Mouse (Mus musculus) heart, adult 18-20 months (tissue): Measurements from ENCODE around the gene Zfp952. TPM values are rescaled to one million over a fixed set of nuclear protein-coding genes. Genes with fewer than 3 reads are reported as not detected.

ENCODE experiments used
- total RNA-seq, 2 experiments: library from RNA; stranded (reverse); gene quantifications; 2 replicates each; pipeline ENCODE4 v1.2.3; 2021

Gene Zfp952
- total RNA-seq, 2 experiments from 2014 or later, result 6.0 to 6.5 TPM

Other genes with a start within 250 kb of the Zfp952 start
- gene Zfp871, start 204.8 kb upstream of the Zfp952 start, total RNA-seq, result 10 to 100 TPM; 25.0 to 28.9 TPM
- gene Zfp811, start 183.2 kb upstream of the Zfp952 start, total RNA-seq, result under 1 TPM in 1 of 2 experiments, not detected in 1; 0.44 TPM
- gene Zfp799, start 162.9 kb upstream of the Zfp952 start, total RNA-seq, result 1 to 10 TPM; 7.9 to 9.3 TPM
- 1 to 10 TPM; 6.1 to 7.8 TPM for gene Zfp870, start 101.5 kb upstream of the Zfp952 start, total RNA-seq
- gene Cyp4f14, start 75.8 kb upstream of the Zfp952 start, total RNA-seq, result under 1 TPM in 1 of 2 experiments, not detected in 1; 0.22 TPM
- 10 to 100 TPM in 1 of 2 experiments, 1 to 10 TPM in 1; 8.7 to 12.9 TPM for gene Cyp4f13, start 45.7 kb upstream of the Zfp952 start, total RNA-seq
- 1 to 10 TPM; 1.8 to 2.1 TPM for gene Zfp472, start 27.3 kb upstream of the Zfp952 start, total RNA-seq
- gene Zfp763, start 40.3 kb downstream of the Zfp952 start, total RNA-seq, result 1 to 10 TPM; 2.0 to 2.8 TPM
- not detected for gene 4921501E09Rik, start 74.9 kb downstream of the Zfp952 start, total RNA-seq
- gene Zfp563, start 96.2 kb downstream of the Zfp952 start, total RNA-seq, result 1 to 10 TPM; 5.1 to 5.6 TPM
- under 1 TPM in 1 of 2 experiments, not detected in 1; 0.07 TPM for gene Morc2b, start 146.6 kb downstream of the Zfp952 start, total RNA-seq
- not detected for gene Olfr55, start 175.3 kb downstream of the Zfp952 start, total RNA-seq
- gene Olfr239, start 198.2 kb downstream of the Zfp952 start, total RNA-seq, result not detected
- under 1 TPM; 0.15 TPM for gene Olfr1564, start 228.6 kb downstream of the Zfp952 start, total RNA-seq